ENCODE assay signal across 17 mouse cellular contexts in genomic region chr10:42830409-42830808, GRCm38 (mm10). TPM values are rescaled to one million over a fixed set of nuclear protein-coding genes. Genes with fewer than 3 reads are reported as not detected.
A peak's percentile ranks its signal among the peaks of the same experiment; 100 is the strongest.
DNase-seq lines count a peak whose midpoint lies in the region; ATAC-seq and TF ChIP-seq lines count a peak whose summit lies in the region.
"Had no signal": no experiment of that assay in that cellular context is flagged by ENCODE, and none has a peak within 500 bp of the region (broad histone marks: within the 10 kb centered on the region; RNA-seq: fewer than 3 reads in every experiment).

No protein-coding gene starts in this region.

- no peak overlapping the region for H3K9ac ChIP-seq in intestine, postnatal 0 days (ENCODE audit: low read depth, low read length)
- no peak overlapping the region for H3K9ac ChIP-seq in liver, postnatal 0 days (replicated peaks)
- H3K9ac ChIP-seq: embryonic facial prominence, embryonic 15.5 days; hindbrain, embryonic 12.5 days; limb, embryonic 15.5 days; neural tube, embryonic 15.5 days had no signal

- no peak overlapping the region for H3K4me2 ChIP-seq in intestine, postnatal 0 days (replicated peaks; ENCODE audit: low read depth)
- 0 out of 2 replicates have a peak overlapping the region, but pooled peaks have one; percentile 8 for H3K4me2 ChIP-seq in liver, postnatal 0 days (ENCODE audit: low read depth, low read length)
- H3K4me2 ChIP-seq: embryonic facial prominence, embryonic 15.5 days; hindbrain, embryonic 12.5 days; limb, embryonic 15.5 days; neural tube, embryonic 15.5 days had no signal

- TF ChIP-seq EP300 in liver, postnatal 0 days (IDR thresholded peaks at IDR 0.05; ENCODE audit: low read depth), result no peak

- DNase-seq in ZHBTc4 (ENCODE audit: low read depth, low spot score), result peak; percentile 26
- peak; percentile 43 for DNase-seq in liver, postnatal 0 days
- DNase-seq in lung, postnatal 25 days (ENCODE audit: low spot score), result peak; percentile 83
- no peak for DNase-seq in frontal cortex, postnatal 25 days (ENCODE audit: low spot score in 2 of 2)
- no peak for DNase-seq in kidney, adult 9 months
- DNase-seq in adrenal gland, postnatal 25 days, result no peak
- no peak for DNase-seq in right cerebral cortex, postnatal 14 days
- DNase-seq: adrenal gland, adult 8-10 months; cerebellum, adult 2 months; kidney, adult 8-10 months had no signal

- peak; percentile 87 for ATAC-seq in intestine, postnatal 0 days
- peak; percentile 78 for ATAC-seq in liver, postnatal 0 days

- no peak overlapping the region for H3K4me3 ChIP-seq in intestine, postnatal 0 days (ENCODE audit: low read depth, low read length)
- no peak overlapping the region for H3K4me3 ChIP-seq in liver, postnatal 0 days (ENCODE audit: low read depth, low read length)
- H3K4me3 ChIP-seq: embryonic facial prominence, embryonic 15.5 days; hindbrain, embryonic 12.5 days; limb, embryonic 15.5 days; midbrain, embryonic 10.5 days; neural tube, embryonic 15.5 days had no signal

- H3K9me3 ChIP-seq in intestine, postnatal 0 days (ENCODE audit: control insufficient read depth), result no peaks in the 10 kb centered on the region
- no peaks in the 10 kb centered on the region for H3K9me3 ChIP-seq in liver, postnatal 0 days (ENCODE audit: low read length)
- H3K9me3 ChIP-seq: embryonic facial prominence, embryonic 15.5 days; G1E; hindbrain, embryonic 12.5 days; limb, embryonic 15.5 days; midbrain, embryonic 10.5 days; neural tube, embryonic 15.5 days had no signal

- no peaks in the 10 kb centered on the region for H3K27me3 ChIP-seq in intestine, postnatal 0 days (replicated peaks; ENCODE audit: control insufficient read depth, insufficient read depth, low read length)
- H3K27me3 ChIP-seq in liver, postnatal 0 days (ENCODE audit: insufficient read depth, low read length), result no peaks in the 10 kb centered on the region
- H3K27me3 ChIP-seq: embryonic facial prominence, embryonic 15.5 days; hindbrain, embryonic 12.5 days; limb, embryonic 15.5 days; neural tube, embryonic 15.5 days had no signal

- TF ChIP-seq CTCF in intestine, postnatal 0 days (IDR thresholded peaks at IDR 0.05; ENCODE audit: low read depth), result no peak
- no peak for TF ChIP-seq CTCF in liver, postnatal 0 days (IDR thresholded peaks at IDR 0.05; ENCODE audit: low read depth)

- no peaks in the 10 kb centered on the region; the same call in 1 of the 2 replicates for H3K4me1 ChIP-seq in intestine, postnatal 0 days (replicated peaks; ENCODE audit: control insufficient read depth, insufficient read depth, low read length)
- no peaks in the 10 kb centered on the region for H3K4me1 ChIP-seq in liver, postnatal 0 days (ENCODE audit: insufficient read depth)
- H3K4me1 ChIP-seq: embryonic facial prominence, embryonic 15.5 days; limb, embryonic 15.5 days; neural tube, embryonic 15.5 days had no signal

- H3K27ac ChIP-seq in intestine, postnatal 0 days (ENCODE audit: low read depth, low read length), result peak overlapping the region; percentile 31
- no peak overlapping the region for H3K27ac ChIP-seq in liver, postnatal 0 days (ENCODE audit: low read depth)
- H3K27ac ChIP-seq: embryonic facial prominence, embryonic 15.5 days; hindbrain, embryonic 12.5 days; limb, embryonic 15.5 days; midbrain, embryonic 10.5 days; neural tube, embryonic 15.5 days had no signal

- peaks cover 44% of the 10 kb centered on the region for H3K36me3 ChIP-seq in intestine, postnatal 0 days (ENCODE audit: control insufficient read depth, insufficient read depth)
- H3K36me3 ChIP-seq in liver, postnatal 0 days (replicated peaks; ENCODE audit: insufficient read depth, low read length), result peaks cover 56% of the 10 kb centered on the region

- WGBS in intestine, postnatal 0 days, result 26% methylated on average over 6 of the region's 6 CpGs
- 48% methylated on average over 6 of the region's 6 CpGs for WGBS in liver, postnatal 0 days (ENCODE audit: insufficient replicate concordance)

RNA-seq across cellular contexts. Expression of gene Scml4, which starts 29.8 kb away (rescaled TPM):
- polyA plus RNA-seq in intestine, postnatal 0 days (2015; fragmentation: Nextera tagmentation; extraction: Ambion mirVana), result 13.0 and 13.7 TPM in 2 replicates
- polyA plus RNA-seq in liver, postnatal 0 days (2015; fragmentation: Nextera tagmentation; extraction: Ambion mirVana), result 0.43 and 0.49 TPM in 2 replicates
- total RNA-seq in adrenal gland, postnatal 25 days (2021), result 3.9 and 5.0 TPM in 2 replicates
- total RNA-seq: G1E had no signal
- polyA plus RNA-seq: G1E had no signal

Comparison
In these comparisons a context has a peak if more than half of its experiments do, and no peak if none do; other contexts are left out.
1. DNase-seq: peak in ZHBTc4 (single experiment), liver, postnatal 0 days (single experiment) and lung, postnatal 25 days (single experiment); none in frontal cortex, postnatal 25 days (0 of 2), kidney, adult 9 months (single experiment), adrenal gland, postnatal 25 days (single experiment) and right cerebral cortex, postnatal 14 days (single experiment).